Mouse (Mus musculus) kidney, adult 18-20 months (tissue): ENCODE results near the gene Arntl.

Experiments used
- DNase-seq: peaks from one replicate; pipeline ENCODE4 v3.0.0; 2021

Gene Arntl

GRCm38 (mm10) chr7:113206644-113207470 is at the start of gene Arntl:
TSS of gene Arntl (plus strand) at chr7:113207465.
- DNase-seq: peak; percentile 94

- no peak for DNase-seq
Measured at GRCm38 (mm10) chr7:113161077-113161698, 46.1 kb upstream of the Arntl start.

- no peak for DNase-seq
Measured at GRCm38 (mm10) chr7:113164719-113165118, 42.5 kb upstream of the Arntl start.

GRCm38 (mm10) chr7:113167092-113167491 is 40.2 kb upstream of the Arntl start:
- DNase-seq: peak; percentile 50

DNA sequence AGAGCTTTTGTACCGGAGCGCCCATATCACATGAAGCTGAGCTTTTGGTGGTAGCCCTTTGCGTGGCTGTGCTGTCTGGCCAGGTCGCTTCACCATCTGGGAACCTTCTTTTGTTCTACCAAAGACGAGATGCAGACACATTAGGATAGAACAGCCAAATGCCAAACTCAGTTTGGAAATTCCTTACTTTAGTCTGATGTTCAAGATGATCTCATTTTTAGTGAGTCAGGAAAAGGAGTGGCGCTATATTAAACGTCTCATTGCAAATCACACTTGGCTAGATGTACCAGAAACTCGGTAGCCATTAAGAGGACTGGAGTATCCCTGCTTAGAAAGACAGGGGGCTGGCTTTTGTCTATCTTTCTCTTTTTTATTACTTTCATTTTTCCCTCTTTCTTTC is 38.7 kb upstream of the Arntl start:
- no peak for DNase-seq

DNA sequence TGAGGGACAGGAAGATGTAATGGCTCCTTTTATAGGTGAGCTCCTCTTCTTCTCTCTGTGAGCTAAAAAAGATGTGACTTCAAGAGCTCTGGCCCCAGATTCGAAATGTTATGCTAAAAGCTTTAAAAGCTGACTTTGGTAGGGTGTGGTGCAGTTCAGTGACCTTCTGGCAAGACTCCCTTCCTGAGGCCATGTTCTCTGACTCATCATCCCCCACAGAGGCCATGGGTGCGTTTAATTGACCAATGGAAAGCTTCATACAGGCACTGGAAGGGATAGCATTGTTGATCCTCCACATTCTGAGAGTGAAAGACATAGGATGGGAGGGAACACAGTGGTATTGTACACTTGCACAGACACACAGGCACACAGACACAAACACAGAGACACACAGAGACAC is 34.8 kb upstream of the Arntl start:
- no peak for DNase-seq

DNA sequence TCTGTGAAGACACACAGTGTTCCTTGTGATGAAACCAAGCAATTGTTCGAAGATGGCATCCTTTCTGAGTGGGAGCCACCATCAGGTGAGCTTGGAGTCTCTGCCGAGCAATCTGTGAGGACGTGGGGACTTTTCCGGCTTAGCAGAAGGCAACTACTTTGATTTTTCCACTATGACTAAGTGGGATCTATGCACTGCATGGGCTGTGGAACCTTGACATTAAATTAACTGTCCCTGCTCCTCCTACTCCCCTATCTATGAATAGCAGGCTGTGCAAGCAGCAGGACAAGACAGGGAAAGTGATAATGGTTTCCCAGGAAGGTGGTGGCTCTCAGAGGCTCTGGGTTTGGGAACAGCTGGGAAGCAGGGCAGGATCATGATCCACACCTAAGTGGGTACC is 31.8 kb upstream of the Arntl start:
- DNase-seq: no peak

- no peak for DNase-seq
Measured at GRCm38 (mm10) chr7:113178073-113178472, 29.2 kb upstream of the Arntl start.

DNA sequence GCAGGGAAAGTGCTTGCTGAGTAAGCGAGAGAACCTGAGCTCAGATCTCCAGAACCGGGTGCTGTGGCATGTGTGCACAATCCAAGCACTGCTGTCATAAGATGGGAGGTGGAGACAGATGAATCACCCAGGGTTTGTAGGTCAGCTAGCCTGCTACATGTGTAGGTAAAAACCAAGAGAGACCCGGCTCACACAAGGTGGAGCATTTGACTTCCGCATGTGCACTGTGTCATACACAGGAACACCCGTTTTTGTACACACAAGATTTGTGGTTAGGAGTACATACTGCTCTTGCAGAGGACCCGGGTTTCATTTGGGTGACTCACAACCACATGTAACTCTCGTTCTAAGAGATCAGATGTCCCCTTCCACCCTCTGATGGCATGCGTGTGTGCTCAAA is 23.5 kb upstream of the Arntl start:
- no peak for DNase-seq

- DNase-seq: no peak
Measured at GRCm38 (mm10) chr7:113185056-113185455, 22.2 kb upstream of the Arntl start.

- DNase-seq: no peak
Measured at GRCm38 (mm10) chr7:113186041-113186800, 21.0 kb upstream of the Arntl start.

- no peak for DNase-seq
Measured at GRCm38 (mm10) chr7:113188091-113188490, 19.2 kb upstream of the Arntl start.

DNA sequence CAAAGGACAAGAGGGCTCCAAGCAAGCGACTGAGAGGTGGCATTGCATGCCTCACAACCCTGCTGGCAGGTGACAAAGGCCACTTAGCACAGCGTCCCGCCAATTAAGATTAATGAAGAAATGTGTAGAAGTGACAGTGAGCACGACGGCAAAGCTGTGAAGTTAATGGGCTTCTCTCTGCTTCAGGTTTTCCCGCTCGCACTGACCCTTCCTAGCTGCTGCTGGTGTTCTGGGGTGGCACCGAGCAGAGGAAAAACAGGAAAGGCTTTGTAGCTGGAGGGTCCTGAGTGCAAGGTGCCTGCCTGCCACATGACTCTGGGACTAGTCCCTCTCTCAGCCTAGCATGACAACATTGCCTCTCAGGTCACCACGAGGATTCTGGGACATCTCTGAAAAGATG is 18.7 kb upstream of the Arntl start:
- DNase-seq: no peak

DNA sequence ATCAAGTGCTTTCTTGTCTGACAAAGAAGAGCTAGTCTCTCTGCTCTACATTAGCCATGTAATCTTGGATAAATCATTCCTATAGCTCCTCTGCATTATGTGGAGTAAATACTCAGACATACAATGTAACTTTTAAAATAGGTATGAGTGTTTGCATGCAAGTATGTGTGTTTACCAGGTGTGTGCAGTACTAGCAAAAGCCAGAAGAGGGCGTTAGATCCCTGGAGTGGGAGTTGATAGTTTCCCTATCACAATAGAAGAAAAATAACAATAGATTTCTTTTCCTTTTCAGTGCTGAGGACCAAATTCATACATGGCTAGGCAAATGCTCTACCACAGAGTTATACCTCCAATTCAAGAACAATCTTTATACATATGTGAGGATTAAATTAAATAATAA is 15.5 kb upstream of the Arntl start:
- no peak for DNase-seq

DNA sequence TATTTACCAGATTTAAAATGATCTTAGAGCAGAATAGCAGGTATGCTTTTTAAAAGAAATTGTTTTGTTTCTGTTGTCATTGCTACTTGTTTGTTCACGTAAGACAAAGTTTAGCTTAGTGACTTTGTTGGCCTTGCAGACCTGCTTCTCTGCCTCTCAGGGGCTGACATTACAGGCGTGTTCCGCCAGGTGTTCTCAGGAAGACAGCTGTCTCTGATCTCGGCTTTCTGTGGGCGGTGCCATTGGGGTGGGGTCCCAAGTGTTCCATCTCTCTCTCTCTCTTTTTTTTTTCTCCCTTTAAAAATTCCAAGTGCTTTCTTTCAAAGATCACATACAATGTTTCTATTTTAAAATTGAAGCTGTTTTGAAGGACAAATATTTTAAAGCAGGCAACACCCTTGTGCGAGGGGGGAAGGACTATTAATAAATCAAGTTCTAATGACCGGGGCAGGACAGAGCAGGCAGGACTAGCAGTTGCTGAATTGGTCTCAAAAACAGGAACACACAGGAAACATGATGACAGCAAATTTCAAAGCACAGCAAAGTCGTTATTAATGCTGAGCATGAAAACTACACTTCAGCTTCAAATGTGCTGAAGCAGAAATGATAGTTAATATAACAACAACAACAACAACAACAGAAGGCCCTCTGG is 14.4 kb upstream of the Arntl start:
- DNase-seq: no peak

DNA sequence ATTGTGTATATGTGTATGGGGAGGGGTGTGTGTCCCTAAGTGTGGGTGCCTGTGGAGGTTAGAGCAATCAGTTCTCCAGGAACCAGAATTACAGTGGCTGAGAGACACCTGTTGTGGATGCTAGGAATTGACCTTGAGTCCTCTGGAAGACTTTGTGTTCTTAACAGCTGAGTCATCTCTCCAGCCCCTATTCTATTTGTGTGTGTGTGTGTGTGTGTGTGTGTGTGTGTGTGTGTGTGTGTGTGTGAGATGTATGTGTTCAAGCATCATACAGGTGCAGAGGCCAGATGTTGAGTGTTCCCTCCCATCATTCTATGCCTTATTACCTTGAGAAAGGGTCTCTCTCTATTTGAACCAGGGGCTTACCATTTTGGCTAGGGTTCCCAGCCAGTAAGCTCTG is 13.4 kb upstream of the Arntl start:
- no peak for DNase-seq

DNA sequence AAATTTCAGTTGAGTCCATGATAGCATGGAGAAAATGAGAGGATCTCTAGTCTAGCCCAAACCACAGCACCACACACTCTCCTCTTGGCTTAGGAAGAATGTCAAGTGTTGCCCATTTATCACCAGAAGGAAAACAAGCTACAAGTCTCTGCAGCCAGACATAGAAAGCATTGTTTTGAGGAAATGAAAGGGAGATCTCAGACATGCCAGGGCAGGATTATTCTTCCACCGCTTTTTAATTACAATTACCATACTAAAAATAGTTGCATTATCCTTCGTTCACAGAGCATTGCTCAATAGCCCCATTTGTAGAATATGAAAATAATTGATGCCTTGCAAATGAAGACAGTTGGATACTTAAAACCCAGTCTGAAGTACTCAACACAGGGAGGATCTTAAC is 12.0 kb upstream of the Arntl start:
- DNase-seq: no peak

DNA sequence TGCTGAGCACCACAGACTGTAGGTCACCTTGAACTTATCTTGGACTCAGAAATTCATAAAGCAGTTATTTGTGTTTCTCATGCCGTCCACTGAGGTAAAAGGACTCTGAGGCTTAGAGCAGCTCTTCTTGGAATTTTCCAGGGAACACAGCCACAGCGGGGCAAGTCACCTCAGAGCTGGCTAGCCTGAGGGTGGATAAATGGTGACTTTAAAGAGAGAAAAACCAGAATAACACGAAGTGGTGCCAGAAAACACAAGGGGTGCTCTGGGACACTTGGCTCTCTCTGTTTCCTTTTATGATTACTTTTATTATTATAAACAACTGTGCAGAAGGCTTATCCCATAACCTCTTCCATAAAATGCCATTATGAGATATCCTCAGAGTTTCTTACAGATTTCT is 11.1 kb upstream of the Arntl start:
- DNase-seq: no peak

DNA sequence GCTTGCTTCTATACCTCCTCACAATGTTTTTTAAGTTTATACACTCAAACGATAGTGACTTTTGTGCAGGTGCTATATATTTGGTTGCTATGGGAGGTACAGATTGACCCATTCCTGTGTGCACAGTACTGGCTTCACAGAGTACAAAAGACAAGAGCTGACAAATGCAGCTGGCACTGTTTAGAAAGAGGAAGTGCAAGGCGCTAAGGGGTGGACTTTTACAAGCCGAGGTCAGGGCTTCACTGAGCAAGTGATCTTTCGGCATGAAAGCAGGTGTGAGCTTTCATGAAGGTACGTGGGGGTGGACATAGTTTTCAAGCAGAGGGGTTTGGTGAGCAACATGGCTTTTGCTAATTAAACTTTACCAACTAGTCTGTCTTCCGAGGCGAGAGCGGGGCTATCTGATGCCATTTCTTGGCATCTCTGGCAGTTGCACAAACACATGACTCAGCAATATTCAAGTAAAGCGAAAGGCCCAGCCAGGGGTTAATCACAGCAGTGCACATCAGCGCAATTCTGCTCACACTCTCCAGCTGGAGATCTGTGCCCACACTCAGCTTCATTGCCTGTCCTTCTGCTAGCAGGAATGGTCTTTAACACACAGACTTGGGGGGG is 10.0 kb upstream of the Arntl start:
- peak; percentile 19 for DNase-seq

DNA sequence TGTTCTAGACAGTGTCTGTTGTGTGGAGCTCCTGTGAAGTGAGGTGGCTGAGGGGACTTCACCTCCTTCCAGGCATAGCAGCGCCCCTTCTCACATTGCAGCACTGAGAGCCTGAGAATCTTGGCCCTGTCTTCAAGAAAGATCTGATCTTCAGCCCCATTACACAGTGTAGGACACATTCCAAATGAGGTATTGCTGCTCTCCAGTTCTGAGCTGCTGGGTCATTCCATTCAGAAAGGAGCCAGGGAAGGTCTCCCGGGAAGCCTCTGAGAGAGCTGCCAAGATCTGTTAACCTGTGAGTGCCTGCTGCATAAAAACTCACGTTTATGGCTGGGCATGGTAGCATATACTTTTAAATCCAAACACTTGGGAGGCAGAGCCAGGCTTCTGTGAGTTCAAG is 5.7 kb upstream of the Arntl start:
- DNase-seq: peak; percentile 32

DNA sequence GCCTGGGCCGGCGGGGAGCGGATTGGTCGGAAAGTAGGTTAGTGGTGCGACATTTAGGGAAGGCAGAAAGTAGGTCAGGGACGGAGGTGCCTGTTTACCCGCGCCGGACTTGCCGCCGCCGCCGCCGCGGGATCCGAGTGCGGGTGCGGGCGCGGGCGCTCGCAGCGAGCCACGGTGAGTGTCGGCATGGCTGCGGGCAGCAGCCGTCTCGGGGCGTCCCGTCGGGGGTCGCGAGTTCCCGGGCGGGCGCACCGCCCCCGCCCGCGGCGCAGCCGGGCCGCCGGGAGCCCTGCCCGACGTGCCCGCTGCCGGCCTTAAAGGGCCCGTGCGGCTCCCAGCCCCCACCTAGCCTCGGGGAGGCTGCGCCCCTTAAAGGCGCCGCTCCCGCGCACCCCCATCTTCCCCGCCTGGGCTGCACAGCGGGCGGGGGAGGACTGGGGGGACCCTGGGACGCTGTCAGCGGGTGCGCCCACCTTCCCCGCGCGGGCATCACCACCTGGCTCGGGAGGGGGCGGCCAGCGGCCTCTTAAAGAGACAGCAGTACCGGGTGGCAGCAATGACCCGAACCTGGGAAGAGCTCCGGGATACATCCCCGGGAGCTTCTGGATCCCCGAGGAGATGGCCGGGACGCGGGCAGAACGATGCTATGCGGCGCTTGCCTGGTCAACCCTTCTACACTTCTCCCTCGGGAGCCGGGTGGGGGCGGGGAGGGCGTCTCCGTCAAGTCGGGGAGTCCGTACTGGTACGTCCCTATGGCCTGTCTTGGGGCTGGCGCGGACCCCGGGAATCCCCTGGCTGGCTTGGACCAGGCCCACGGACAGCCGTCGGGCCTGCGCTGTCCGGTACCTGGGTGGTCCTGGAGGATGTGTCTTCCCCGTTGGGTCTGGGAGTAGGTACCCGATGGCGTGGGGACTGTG is 464 bp downstream of the Arntl start:
- peak; percentile 82 for DNase-seq

- no peak for DNase-seq
Measured at GRCm38 (mm10) chr7:113208388-113208753, 1.1 kb downstream of the Arntl start.
